Mouse (Mus musculus): ENCODE data around the gene Epha4.

Gene Epha4

DNA sequence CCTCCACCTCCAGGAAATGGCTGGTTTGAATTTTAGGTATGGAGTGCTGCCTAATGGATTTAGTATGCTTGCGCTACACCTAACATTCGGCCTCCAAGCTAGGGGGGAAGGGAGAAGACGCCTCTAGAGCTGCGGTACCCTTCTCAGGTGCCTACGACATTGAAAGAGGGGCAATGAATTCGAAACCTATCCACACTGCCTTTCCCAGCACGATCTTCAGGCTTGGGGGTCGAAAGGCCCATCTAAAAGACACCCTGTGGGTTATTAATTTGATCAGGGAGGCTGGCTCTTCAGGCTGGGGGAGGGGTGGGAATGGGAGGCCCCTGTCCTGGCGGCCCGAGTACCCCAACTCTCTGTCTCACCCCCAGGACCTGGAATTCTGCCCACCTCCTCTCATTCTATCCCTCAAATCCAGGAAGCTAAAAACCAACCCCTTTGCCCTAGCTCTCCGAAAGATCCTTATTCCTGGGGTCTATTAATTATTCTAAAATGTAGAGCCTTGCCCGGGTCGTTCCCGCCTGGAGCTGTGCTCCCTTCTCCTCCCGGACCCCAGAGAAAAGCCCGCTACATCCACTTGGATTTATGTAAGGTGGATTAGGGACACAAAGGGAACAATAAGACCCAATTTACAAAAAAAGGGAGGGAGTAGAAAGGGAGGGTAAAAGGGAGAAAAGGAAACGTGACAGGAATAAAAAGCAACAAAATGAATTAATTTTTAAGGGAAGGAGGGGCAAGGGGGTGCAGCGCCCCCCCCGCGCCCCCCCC lies 2.3 kb downstream of the Epha4 start:
- DNase-seq (ENCODE audit: low spot score) = peak; percentile 61

DNA sequence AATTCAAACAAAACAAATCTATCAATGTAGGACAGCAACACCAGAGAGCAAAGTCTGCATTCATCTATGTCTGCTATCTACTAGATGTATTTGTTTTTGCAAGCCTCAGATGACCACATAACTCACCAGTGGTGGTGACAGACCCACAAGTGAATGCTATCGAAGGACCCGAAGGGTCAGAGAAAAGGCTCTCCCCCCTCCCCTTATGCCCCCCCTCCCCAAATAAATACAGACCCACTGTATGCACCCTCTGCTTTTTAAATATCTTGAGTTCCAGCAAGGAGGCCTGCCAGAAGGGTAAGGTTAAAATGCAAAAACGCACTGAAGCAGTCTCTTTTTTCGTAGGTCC lies 2.9 kb downstream of the Epha4 start:
- no peak for DNase-seq (ENCODE audit: low spot score)

DNA sequence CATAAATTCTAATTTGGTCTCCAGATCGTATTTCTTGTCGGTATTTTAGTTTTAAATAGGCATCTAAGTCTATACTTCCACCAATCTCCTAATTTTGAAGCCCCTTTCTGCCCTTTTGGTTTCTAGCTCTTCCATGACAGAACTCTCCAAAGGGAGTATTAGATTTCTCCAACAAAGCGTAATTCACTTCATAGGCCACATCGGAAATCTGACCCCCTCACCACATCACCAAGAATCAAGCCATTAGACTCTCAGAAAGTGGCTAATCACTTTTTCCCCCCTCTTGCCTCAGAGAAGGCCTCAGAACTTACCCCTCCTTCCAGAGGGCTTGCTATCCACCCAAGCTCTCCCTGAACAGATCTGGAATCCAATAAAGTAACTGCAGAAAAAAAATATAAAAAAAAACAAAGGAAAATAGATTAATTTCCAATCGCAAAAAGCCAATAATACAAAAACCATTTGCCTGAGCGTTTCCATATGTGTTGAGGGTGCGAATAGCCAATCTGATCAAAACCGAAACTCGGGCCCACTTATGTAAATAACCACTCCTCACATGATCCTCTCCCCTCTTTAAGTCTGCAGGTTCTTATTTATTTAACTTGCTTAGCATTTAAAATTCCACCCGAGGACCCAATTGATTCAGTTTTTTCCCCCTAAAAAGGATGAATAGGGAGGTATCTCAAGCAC lies 3.4 kb downstream of the Epha4 start:
- DNase-seq (ENCODE audit: low spot score) = peak; percentile 57

DNA sequence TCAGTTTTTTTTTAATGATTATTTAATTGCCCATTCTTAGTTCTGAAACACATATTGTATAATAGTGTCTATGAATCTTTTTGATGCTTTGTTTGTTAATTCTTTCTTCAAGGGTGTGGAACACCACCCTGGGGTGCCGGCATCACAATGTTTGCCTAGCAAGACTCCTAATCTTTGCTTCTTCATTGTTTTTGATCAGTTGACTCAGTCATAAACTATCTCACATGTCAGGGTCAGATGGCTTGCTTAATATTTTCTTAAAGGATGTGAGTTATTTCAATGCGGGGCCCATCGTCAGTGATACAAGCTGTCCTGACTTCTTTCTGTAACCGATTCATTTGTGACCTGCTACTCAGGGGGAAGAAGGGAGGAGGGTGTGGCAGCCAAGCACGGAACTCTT lies 4.3 kb downstream of the Epha4 start:
- no peak for DNase-seq (ENCODE audit: low spot score)

DNA sequence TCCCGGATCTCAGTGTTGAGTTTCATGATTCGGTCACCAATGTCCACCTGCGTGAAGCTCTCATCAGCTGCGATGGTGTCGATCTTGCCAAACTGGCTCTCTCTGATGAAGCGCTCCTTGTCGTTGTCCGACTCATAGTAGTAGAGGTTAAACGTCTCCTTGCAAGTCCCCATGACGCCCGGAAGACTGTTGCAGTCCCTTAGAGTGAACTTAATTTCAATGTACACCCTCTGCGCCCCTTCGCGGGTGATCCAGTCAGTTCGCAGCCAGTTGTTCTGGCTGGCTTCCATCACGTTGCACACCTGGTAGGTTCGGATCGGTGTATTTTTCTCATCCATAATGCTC lies 8.1 kb downstream of the Epha4 start:
- DNase-seq (ENCODE audit: low spot score) = no peak

DNA sequence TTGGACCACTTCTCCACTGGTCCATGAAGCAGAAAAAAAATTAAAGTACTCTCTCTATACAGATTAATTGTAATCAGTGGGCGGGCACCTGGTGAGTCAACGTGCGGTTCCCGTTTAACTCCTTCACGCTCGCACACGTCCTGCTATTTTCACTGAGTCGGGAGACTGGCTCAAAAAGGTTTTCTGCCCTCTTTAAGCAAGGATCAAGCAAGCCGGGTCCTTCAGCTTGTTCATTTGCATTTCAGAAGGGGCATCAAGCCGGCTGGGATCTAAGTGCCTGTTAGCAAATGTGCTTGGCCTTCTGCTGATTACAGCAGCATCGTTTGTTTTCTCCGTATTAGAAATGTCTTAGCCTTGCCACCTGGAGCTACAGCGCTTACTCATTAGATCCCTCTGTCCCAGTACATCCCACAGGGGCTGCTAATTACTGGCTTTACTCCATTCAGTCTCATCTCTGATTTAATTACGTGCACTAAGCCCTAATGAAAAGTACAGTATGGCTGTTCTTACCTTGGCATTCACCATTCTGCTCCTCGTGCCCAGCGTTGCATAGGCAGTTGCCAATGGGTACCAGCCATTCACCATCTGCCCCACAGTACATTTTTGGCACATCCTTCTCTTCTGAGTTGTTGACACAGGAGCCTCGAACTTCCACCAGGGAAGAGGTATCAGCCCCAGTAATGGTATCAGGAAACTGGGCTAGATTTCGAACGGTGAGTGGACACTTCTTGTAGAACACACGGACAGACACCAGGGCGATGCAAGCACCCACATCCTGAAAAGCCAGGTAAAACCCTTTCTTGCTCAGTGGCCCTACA lies 8.6 kb downstream of the Epha4 start:
- no peak for DNase-seq (ENCODE audit: low spot score)

DNA sequence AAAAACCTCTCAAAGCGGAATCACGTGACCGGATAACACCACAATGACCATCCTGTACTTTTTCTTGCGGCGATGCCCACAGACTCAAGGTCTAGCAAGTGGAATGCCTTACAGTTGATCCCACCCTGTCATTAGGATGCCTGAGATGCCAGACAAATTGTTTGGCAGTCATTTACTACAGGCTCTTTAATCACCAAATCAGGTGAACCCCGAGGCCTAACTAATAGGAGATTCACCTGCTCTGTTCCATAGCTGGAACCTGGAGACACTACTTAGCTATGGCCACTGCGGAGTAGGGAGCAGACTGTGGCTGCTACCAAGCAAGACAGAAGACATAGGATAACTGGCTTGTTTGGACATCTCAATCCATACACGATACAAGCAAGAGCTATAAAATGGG lies 9.6 kb downstream of the Epha4 start:
- DNase-seq (ENCODE audit: low spot score) = no peak

DNA sequence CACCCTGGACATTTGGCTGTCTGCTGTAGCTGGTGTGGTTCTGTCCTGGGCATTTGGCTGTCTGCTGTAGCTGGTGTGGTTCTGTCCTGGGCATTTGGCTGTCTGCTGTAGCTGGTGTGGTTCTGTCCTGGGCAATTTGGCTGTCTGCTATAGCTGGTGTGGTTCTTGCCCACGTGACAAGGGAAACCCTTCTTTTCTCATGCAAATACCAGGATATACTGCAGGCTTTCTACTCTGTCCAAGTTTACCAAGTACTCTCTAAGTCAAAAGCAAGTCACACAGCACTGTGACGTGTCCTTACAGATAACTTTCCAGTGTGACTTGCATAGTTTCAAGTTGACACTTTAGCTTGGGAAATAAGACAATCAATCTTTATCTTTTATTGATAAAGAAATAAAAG lies 10.1 kb downstream of the Epha4 start:
- DNase-seq (ENCODE audit: low spot score) = no peak

DNA sequence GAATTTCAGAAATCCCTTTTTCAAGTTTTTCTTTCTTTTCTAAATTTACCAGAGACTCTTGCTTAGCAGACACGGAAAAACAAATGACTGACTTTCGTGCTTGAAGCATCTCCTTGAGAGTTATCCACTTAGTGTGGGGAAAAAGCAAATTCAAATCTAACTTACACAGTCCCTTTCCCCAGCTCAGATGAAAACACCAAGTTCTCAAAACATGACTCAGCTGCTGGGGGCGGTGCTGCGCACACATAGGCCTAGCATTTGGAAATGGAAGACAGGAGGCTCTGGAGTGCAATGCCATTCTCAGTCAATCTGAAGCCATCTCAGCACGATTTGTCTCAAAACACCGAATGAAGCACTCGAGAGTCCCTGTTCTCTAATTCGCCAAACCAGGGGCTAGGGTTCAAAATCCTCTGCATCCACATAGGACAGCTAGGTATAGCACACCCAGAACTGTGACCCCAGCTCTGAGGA lies 11.1 kb downstream of the Epha4 start:
- DNase-seq (ENCODE audit: low spot score) = no peak

DNA sequence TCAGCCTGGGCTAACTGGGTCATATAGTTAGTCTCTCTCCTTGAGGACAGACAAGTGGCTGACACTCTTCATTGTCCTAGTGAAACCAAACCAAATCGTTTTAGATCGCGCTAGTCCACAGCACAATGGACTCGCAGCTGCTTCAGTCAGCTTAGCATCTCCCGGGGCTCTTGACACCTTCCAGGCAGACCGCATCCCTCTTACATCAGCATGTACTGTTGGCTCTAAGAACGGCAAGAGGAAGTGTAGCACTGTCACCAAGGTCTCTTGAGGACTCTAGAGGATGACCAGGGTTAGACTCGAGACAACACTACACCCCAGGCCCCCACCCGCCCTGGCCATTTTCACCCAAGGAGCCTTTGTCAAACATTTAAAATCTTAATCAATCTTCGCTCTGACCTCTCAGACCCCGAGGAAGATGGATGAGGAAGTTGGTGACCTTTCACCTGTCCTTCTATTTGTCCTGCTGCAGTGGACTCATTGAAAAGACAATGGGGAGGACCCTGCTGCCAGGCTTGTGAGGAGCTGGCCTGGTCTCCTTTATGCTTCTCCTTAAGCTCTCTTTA lies 12.3 kb downstream of the Epha4 start:
- peak; percentile 88 for DNase-seq (ENCODE audit: low spot score)

DNA sequence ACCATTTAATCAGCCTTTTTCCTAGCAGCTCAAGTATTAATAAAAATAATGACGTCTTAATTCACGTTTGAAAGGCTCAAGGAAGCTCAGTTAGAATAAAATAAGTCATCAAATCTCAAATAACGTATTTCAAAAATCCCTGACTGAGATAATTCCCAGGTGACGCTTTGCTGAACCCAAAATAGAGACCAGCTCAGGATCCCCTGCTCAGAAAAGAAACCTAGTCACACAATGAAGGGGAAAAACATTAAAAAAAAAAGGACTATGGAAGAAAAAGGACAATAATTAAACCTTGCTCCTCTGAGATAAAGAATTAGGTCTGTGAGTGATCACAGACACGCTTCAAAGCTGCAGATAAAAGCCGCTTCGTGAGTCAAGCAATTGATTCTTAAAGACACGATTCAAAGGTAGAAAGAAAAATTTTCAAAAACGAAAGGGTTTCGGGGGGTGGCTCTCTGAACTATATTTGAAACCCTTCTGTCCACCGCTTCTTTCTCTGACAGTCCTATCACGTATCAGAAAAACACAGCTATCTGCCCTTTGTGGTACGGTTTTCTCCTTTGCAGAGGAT lies 13.4 kb downstream of the Epha4 start:
- no peak for DNase-seq (ENCODE audit: low spot score)

DNA sequence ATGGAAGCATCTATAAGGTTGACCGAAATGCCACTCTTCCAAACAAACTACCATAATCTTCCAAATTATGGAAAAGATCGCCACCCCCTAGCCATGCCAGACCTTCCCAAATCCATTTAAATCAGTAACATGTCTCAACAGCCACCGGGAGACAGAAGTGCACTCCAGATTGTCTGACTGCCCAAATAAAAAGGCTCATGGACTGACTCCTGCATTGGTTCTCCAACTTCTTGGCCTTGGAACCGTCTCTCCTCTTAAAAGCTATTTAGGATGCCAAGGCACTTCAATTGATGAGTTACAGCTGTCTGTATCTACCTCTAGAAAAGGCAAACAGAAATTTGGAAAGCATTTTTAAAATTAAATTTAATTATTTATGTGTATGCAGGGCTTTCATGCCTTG lies 17.4 kb downstream of the Epha4 start:
- DNase-seq (ENCODE audit: low spot score) = no peak

DNA sequence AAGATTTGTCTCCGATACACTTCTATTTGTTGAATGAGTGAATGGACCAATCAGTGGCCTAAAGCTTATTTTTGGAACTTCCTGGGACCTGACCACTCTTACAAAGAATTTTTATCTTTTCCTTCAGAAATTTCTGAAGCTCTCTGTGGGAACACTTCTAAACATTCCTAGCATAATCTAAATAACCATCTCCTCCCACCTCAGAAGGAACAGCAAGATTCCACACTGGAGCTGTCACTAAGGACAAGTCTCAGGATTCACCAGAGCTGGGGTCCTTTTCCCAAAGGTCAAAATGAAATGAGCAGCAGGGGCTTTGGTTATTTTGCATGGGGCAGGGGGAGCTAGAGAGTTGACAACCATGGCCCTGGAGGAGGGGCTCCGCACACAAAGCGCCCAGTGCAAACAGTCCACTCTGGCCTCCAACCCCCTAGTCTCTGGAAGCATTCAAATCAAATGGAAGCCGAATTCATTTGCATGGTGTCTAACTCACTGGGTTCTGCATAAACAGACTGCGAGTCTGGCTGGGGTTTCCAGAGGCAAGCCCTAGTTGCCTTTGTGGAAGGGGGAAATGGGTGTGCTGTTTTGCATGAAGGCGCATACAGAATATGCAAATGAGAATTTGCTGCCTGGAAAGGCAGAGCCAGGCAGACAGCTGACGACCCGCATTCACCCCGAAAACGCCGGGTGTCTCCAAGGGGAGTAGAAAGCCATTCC lies 18.3 kb downstream of the Epha4 start:
- DNase-seq (ENCODE audit: low spot score) = peak; percentile 81

DNA sequence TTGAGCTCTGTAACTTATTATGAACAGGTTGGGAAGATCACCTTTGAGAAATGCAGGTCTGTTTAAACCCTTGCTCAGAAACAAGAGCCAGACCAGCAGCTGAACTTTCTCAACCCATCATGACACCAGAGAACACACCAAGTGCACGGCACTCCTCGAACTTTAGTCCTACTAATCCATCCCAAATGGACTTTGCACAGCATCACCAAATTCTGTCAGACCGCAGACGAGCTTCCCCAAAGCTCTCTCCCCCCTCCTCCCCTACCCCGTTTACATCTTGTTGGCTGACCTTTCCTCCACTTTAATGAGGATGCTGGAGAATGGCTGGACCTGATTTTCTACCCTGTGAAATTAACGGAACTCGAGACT lies 19.1 kb downstream of the Epha4 start:
- peak; percentile 50 for DNase-seq (ENCODE audit: low spot score)

DNA sequence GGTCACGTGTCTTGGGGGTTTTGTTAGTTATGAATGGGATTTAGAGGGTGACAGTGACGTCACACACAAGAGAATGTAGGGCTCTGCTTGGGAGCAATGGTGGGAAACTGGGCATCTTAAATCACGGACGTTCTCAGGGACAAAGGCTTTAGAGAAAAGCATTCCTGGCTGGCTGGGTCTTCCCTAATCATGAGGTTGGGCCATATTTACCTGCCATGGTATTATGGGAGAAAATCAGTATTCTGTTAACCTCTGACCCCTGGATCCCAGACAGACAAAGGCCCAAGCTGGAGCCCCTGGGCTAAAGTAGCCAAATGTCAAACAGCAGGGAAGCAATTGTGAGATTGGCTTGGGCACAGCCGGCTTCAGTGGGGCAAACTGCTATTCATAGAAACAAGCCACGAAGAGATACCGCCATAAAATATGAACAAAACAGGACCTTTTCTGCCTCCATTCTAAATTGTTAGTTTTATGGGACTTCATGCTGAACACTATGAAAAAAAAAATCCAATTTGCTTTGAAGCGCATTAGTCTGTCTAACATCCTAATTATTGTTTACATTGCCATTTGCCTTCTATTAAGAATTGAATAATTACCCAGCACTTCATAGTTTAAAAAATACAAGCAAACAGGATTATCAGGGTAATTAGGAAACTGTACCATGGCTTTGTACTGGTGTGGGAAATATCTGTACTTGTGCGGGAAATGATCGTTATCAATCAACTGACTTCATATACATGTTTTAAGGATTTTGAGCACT lies 19.7 kb downstream of the Epha4 start:
- peak; percentile 81 for DNase-seq (ENCODE audit: low spot score)

DNA sequence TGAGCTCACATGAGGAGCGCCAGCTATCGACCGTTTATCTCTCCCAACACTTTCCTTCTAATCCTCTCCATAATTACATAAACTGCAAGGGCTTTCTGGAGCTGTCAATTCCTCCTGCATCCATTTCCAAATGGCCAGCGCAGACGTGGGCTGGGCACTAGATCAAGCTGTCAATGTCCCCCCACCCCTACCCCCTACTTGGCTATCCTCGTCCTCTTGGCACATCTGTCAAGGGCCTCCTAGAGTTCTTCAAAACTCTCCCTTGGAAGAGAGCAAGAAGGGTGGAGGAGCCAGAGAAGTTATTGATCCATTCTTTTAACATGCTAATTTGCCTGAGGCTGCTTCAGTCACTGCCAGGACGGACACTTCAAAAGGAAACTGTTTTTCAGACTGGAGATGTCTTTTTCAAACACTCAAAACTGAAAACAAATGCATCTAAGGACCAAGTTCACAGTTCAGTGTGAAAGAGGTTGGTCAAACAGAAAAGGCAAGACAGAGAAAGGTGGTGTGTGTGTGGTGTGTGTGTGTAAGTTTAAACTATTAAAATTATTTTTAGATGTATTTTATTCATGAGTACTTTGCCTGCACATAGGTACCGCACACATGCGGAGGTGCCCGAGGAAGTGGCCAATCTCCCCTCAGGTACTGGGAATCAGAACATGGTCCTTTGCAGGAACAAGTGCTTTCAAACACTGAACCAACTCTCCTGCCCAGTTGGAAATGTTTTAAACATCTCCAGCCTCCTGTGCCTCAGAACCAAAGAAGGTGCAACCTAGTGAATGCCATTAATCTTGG lies 20.9 kb downstream of the Epha4 start:
- peak; percentile 48 for DNase-seq (ENCODE audit: low spot score)

DNA sequence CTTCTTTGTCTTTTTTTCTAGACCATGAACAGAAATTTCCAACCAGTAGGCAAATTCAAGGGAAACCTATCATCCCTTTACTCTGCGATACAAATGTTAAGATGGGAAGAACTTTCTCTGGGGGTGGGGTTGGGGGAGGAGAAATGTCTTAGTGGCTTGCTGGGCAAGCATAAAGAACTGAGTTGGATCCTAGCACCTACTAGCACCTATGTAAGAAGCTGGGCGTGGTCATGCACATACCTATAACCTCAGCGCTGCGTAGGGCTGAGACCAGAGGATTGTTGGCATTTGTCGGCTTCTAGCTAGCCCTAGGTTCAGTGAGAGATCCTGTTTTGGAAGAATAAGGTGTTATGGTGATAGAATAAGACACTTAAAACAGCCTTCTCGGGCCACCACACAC lies 24.7 kb downstream of the Epha4 start:
- DNase-seq (ENCODE audit: low spot score) = no peak

DNA sequence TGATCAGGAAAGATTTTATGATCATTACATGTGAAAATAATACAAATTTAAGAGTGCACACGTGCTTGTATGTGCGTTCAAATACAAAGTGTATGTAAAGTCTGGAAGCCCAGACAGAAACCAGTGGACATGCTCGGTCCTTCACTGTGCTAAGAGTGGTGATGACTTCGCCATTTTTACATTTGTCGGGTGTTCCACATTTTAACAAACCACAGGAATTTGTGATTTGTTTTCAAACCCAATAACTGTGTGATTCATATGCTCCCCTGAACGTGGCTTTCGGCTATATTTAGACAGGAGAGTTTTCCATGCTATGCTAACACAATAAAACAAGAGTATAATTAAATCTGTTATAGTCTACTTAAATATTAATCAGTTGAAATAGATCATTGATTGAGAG lies 25.5 kb downstream of the Epha4 start:
- no peak for DNase-seq (ENCODE audit: low spot score)

DNA sequence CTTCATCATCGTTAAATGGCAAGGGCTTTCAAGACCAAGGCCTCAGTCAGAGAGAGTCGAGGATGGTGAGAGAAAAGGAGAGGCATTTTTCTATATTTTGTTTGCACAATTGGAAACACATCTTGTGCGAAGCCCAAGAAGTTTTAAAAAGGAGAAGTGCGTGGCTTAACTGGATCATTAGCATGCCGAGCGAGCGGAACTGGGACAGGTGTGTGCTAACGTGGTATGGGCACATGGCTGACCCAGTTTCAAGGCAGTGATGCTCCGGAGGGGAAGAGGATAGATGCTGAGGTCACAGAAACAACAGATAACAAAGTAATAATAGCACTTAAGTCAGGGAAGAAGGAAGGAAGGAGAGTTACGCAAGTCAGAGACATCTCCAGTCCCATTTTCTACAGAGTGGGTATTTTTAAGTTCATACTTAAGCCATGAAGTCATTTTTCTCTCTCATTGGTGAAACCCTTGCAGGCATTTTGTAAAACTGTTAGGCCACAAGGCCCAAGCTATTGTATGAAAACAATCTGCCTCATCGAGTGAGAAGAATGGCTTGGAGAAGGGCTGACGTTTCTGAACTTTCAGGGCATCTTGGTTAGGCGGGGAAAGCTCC lies 26.9 kb downstream of the Epha4 start:
- no peak for DNase-seq (ENCODE audit: low spot score)

Data from embryo, embryonic 10 days (tissue).